Mouse (Mus musculus): ENCODE results near the gene Sh3d21. TPM values are rescaled to one million over a fixed set of nuclear protein-coding genes. Genes with fewer than 3 reads are reported as not detected.
"Not testable (repeated sequence)": the region's sequence is repeated elsewhere in the genome, so short reads cannot be mapped to it uniquely, and the experiment has no call there.

Gene Sh3d21
- total RNA-seq, 2 experiments from 2014 or later = 0.62 to 1.0 TPM

GRCm38 (mm10) chr4:126170737-126171136, 7.4 kb upstream of the Sh3d21 start:
- not testable (repeated sequence) for DNase-seq (ENCODE audit: extremely low spot score in 1 of 2, low spot score in 1 of 2)

- DNase-seq (ENCODE audit: extremely low spot score in 1 of 2, low spot score in 1 of 2) = no peak
Observed at GRCm38 (mm10) chr4:126168851-126169250, 5.6 kb upstream of the Sh3d21 start.

- no peak for DNase-seq (ENCODE audit: extremely low spot score in 1 of 2, low spot score in 1 of 2)
Observed at GRCm38 (mm10) chr4:126166084-126166483, 2.8 kb upstream of the Sh3d21 start.

GRCm38 (mm10) chr4:126165092-126165491, 1.8 kb upstream of the Sh3d21 start:
- DNase-seq (ENCODE audit: extremely low spot score in 1 of 2, low spot score in 1 of 2) = not testable (repeated sequence)

GRCm38 (mm10) chr4:126163685-126164084, 394 bp upstream of the Sh3d21 start:
- no peak for DNase-seq (ENCODE audit: extremely low spot score in 1 of 2, low spot score in 1 of 2)

GRCm38 (mm10) chr4:126162544-126163066, 686 bp downstream of the Sh3d21 start:
- DNase-seq (ENCODE audit: extremely low spot score in 1 of 2, low spot score in 1 of 2) = peak; percentile 69 to 71

GRCm38 (mm10) chr4:126161986-126162385, 1.3 kb downstream of the Sh3d21 start:
- DNase-seq (ENCODE audit: extremely low spot score in 1 of 2, low spot score in 1 of 2) = no peak

GRCm38 (mm10) chr4:126161456-126161855, 1.8 kb downstream of the Sh3d21 start:
- no peak for DNase-seq (ENCODE audit: extremely low spot score in 1 of 2, low spot score in 1 of 2)

GRCm38 (mm10) chr4:126160981-126161380, 2.3 kb downstream of the Sh3d21 start:
- no peak for DNase-seq (ENCODE audit: extremely low spot score in 1 of 2, low spot score in 1 of 2)

GRCm38 (mm10) chr4:126159455-126159854, 3.8 kb downstream of the Sh3d21 start:
- DNase-seq (ENCODE audit: extremely low spot score in 1 of 2, low spot score in 1 of 2) = peak in 1 of 2 experiments; percentile 35

GRCm38 (mm10) chr4:126157562-126157961, 5.7 kb downstream of the Sh3d21 start:
- DNase-seq (ENCODE audit: extremely low spot score in 1 of 2, low spot score in 1 of 2) = no peak

GRCm38 (mm10) chr4:126156617-126157016, 6.7 kb downstream of the Sh3d21 start:
- DNase-seq (ENCODE audit: extremely low spot score in 1 of 2, low spot score in 1 of 2) = no peak

- DNase-seq (ENCODE audit: extremely low spot score in 1 of 2, low spot score in 1 of 2) = no peak
Observed at GRCm38 (mm10) chr4:126155869-126156268, 7.4 kb downstream of the Sh3d21 start.

- no peak for DNase-seq (ENCODE audit: extremely low spot score in 1 of 2, low spot score in 1 of 2)
Observed at GRCm38 (mm10) chr4:126155183-126155582, 8.1 kb downstream of the Sh3d21 start.

- DNase-seq (ENCODE audit: extremely low spot score in 1 of 2, low spot score in 1 of 2) = no peak
Observed at GRCm38 (mm10) chr4:126152864-126153263, 10.4 kb downstream of the Sh3d21 start.

GRCm38 (mm10) chr4:126151701-126152440, 11.4 kb downstream of the Sh3d21 start:
- DNase-seq (ENCODE audit: extremely low spot score in 1 of 2, low spot score in 1 of 2) = no peak

- no peak for DNase-seq (ENCODE audit: extremely low spot score in 1 of 2, low spot score in 1 of 2)
Observed at GRCm38 (mm10) chr4:126150949-126151320, 12.4 kb downstream of the Sh3d21 start.

GRCm38 (mm10) chr4:126150297-126150948, 12.9 kb downstream of the Sh3d21 start:
- DNase-seq (ENCODE audit: extremely low spot score in 1 of 2, low spot score in 1 of 2) = no peak

GRCm38 (mm10) chr4:126149798-126150197, 13.5 kb downstream of the Sh3d21 start:
- DNase-seq (ENCODE audit: extremely low spot score in 1 of 2, low spot score in 1 of 2) = no peak

GRCm38 (mm10) chr4:126149041-126149676, 14.1 kb downstream of the Sh3d21 start:
- DNase-seq (ENCODE audit: extremely low spot score in 1 of 2, low spot score in 1 of 2) = no peak
